In the genomic region with DNA sequence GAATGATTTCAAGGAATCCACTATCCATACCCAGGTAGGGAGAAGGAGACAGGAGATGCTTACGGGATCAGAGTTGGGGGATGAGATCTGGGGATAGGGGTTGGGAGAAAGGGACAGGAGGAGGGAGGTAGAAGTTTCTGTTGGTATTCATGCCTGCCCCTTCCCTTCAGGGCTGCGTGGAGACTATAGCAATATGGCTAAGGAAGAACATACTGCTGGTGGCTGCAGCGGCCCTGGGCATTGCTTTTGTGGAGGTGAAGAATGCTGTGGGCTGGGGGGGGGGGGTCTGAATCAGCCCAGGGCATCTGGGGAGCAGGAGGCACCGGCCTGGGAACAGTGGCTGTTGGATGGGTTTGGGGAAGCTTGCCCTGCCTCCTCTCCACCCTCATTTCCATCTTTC, we compare ENCODE assay signal across 22 mouse cellular contexts. TPM values are rescaled to one million over a fixed set of nuclear protein-coding genes. Genes with fewer than 3 reads are reported as not detected.
A peak's percentile ranks its signal among the peaks of the same experiment; 100 is the strongest.
DNase-seq lines count a peak whose midpoint lies in the region; ATAC-seq and TF ChIP-seq lines count a peak whose summit lies in the region.
"Had no signal": no experiment of that assay in that cellular context is flagged by ENCODE, and none has a peak within 500 bp of the region (broad histone marks: within the 10 kb centered on the region; RNA-seq: fewer than 3 reads in every experiment).

No protein-coding gene starts in this region.

- H3K9me3 ChIP-seq in hindbrain, postnatal 0 days (ENCODE audit: low read length): no peaks in the 10 kb centered on the region
- H3K9me3 ChIP-seq in hindbrain, embryonic 13.5 days: no peaks in the 10 kb centered on the region
- no peaks in the 10 kb centered on the region for H3K9me3 ChIP-seq in embryonic facial prominence, embryonic 10.5 days
- H3K9me3 ChIP-seq in limb, embryonic 13.5 days: no peaks in the 10 kb centered on the region
- H3K9me3 ChIP-seq: heart, embryonic 15.5 days; midbrain, embryonic 15.5 days; neural tube, embryonic 13.5 days had no signal

- WGBS in hindbrain, postnatal 0 days: 74% methylated on average over 4 of the region's 4 CpGs
- 75% methylated on average over 4 of the region's 4 CpGs for WGBS in hindbrain, embryonic 13.5 days
- 83% methylated on average over 4 of the region's 4 CpGs for WGBS in embryonic facial prominence, embryonic 10.5 days
- WGBS in limb, embryonic 13.5 days: 78% methylated on average over 4 of the region's 4 CpGs

- H3K4me2 ChIP-seq in hindbrain, postnatal 0 days (ENCODE audit: low read depth, low read length): peak overlapping the region; percentile 63
- H3K4me2 ChIP-seq in hindbrain, embryonic 13.5 days: no peak overlapping the region
- peak overlapping the region; percentile 77 for H3K4me2 ChIP-seq in limb, embryonic 13.5 days (replicated peaks)
- H3K4me2 ChIP-seq: midbrain, embryonic 15.5 days had no signal

- peak overlapping the region; percentile 63 for H3ac ChIP-seq in C2C12 (ENCODE audit: control insufficient read depth, insufficient read length, low read depth)

- no peak overlapping the region for H3K9ac ChIP-seq in hindbrain, postnatal 0 days (replicated peaks; ENCODE audit: low read length)
- no peak overlapping the region for H3K9ac ChIP-seq in hindbrain, embryonic 13.5 days
- peak overlapping the region; percentile 51; the same call in 1 of the 2 replicates for H3K9ac ChIP-seq in limb, embryonic 13.5 days
- H3K9ac ChIP-seq: heart, embryonic 15.5 days; midbrain, embryonic 15.5 days; neural tube, embryonic 13.5 days had no signal

- ATAC-seq in hindbrain, postnatal 0 days: no peak
- no peak for ATAC-seq in hindbrain, embryonic 13.5 days (ENCODE audit: low FRiP score)
- ATAC-seq in limb, embryonic 13.5 days (ENCODE audit: low FRiP score, low read depth): no peak
- ATAC-seq in erythroblast, adult 5-6 weeks (replicated peaks; ENCODE audit: low FRiP score, poor library complexity, severe bottlenecking): no peak
- ATAC-seq: forebrain, embryonic 14.5 days; hindbrain, embryonic 16.5 days; midbrain, embryonic 15.5 days had no signal

- H3K27me3 ChIP-seq in hindbrain, postnatal 0 days (ENCODE audit: insufficient read depth, low read length): no peaks in the 10 kb centered on the region
- H3K27me3 ChIP-seq in hindbrain, embryonic 13.5 days: peaks cover 17% of the 10 kb centered on the region; the same call in 1 of the 2 replicates
- no peaks in the 10 kb centered on the region for H3K27me3 ChIP-seq in C2C12 (ENCODE audit: control insufficient read depth, insufficient read depth, insufficient read length)
- H3K27me3 ChIP-seq in embryonic facial prominence, embryonic 10.5 days (replicated peaks; ENCODE audit: low read depth, poor library complexity, severe bottlenecking): peaks cover 16% of the 10 kb centered on the region
- H3K27me3 ChIP-seq in limb, embryonic 13.5 days: no peaks in the 10 kb centered on the region
- H3K27me3 ChIP-seq: heart, embryonic 15.5 days; midbrain, embryonic 15.5 days had no signal

- no peak for DNase-seq in hindbrain, postnatal 0 days (ENCODE audit: low spot score)
- DNase-seq in embryonic facial prominence, embryonic 10.5 days (ENCODE audit: low spot score): no peak
- no peak for DNase-seq in cerebellum, postnatal 36 days
- DNase-seq: adrenal gland, adult 2 months; B cell, adult 2 months; cerebellum, adult 11-12 months; cerebellum, postnatal 25 days; embryo, embryonic 11 days; gastrocnemius, postnatal 25 days; kidney, postnatal 25 days; lung, postnatal 4 days; thymus, postnatal 14 days had no signal

- peaks cover 80% of the 10 kb centered on the region for H3K79me2 ChIP-seq in C2C12 (ENCODE audit: control insufficient read depth, insufficient read depth)

- no peak overlapping the region for H3K27ac ChIP-seq in hindbrain, postnatal 0 days
- H3K27ac ChIP-seq in hindbrain, embryonic 13.5 days: no peak overlapping the region
- H3K27ac ChIP-seq in embryonic facial prominence, embryonic 10.5 days (replicated peaks): no peak overlapping the region
- H3K27ac ChIP-seq in limb, embryonic 13.5 days: no peak overlapping the region; the same call in 1 of the 2 replicates
- H3K27ac ChIP-seq: midbrain, embryonic 15.5 days had no signal

- H3K4me3 ChIP-seq in hindbrain, postnatal 0 days (ENCODE audit: low read length): no peak overlapping the region
- no peak overlapping the region for H3K4me3 ChIP-seq in hindbrain, embryonic 13.5 days
- peak overlapping the region; percentile 96 for H3K4me3 ChIP-seq in C2C12 (ENCODE audit: insufficient read depth, poor library complexity, severe bottlenecking)
- peak overlapping the region; percentile 3; the same call in 1 of the 2 replicates for H3K4me3 ChIP-seq in embryonic facial prominence, embryonic 10.5 days
- no peak overlapping the region for H3K4me3 ChIP-seq in limb, embryonic 13.5 days
- H3K4me3 ChIP-seq: heart, embryonic 15.5 days; midbrain, embryonic 15.5 days; neural tube, embryonic 13.5 days had no signal

- no peak for TF ChIP-seq CTCF in hindbrain, postnatal 0 days (IDR thresholded peaks at IDR 0.05; ENCODE audit: low read depth)
- TF ChIP-seq CTCF in C2C12 (IDR thresholded peaks at IDR 0.05; ENCODE audit: control insufficient read depth, insufficient read depth, insufficient read length): no peak

- no peaks in the 10 kb centered on the region for H3K4me1 ChIP-seq in hindbrain, postnatal 0 days (ENCODE audit: insufficient read depth, low read length)
- H3K4me1 ChIP-seq in hindbrain, embryonic 13.5 days (replicated peaks): peaks cover 31% of the 10 kb centered on the region
- H3K4me1 ChIP-seq in embryonic facial prominence, embryonic 10.5 days: peaks cover 47% of the 10 kb centered on the region
- peaks cover 38% of the 10 kb centered on the region for H3K4me1 ChIP-seq in limb, embryonic 13.5 days

- H3K79me3 ChIP-seq in C2C12 (ENCODE audit: low read depth): peaks cover 60% of the 10 kb centered on the region

- no peaks in the 10 kb centered on the region; the same call in 1 of the 2 replicates for H3K36me3 ChIP-seq in hindbrain, postnatal 0 days (ENCODE audit: insufficient read depth, low read length)
- H3K36me3 ChIP-seq in hindbrain, embryonic 13.5 days: 0 out of 2 replicates have a peak, but pooled peaks cover 10% of the 10 kb centered on the region
- H3K36me3 ChIP-seq in C2C12 (ENCODE audit: control insufficient read depth, insufficient read depth): peaks cover 60% of the 10 kb centered on the region
- H3K36me3 ChIP-seq in embryonic facial prominence, embryonic 10.5 days (replicated peaks): peaks cover 57% of the 10 kb centered on the region
- H3K36me3 ChIP-seq in limb, embryonic 13.5 days: peaks cover 59% of the 10 kb centered on the region
- H3K36me3 ChIP-seq: midbrain, embryonic 15.5 days had no signal

RNA-seq across cellular contexts. Expression of a gene that starts 10.4 kb away (rescaled TPM):
- total RNA-seq in hindbrain, postnatal 0 days (2014; rRNA removed): 22.6 and 24.8 TPM in 2 replicates
- 21.0 and 29.2 TPM in 2 replicates for polyA plus RNA-seq in hindbrain, postnatal 0 days (2015; fragmentation: Nextera tagmentation; extraction: Ambion mirVana)
- 16.6 and 19.3 TPM in 2 replicates for polyA plus RNA-seq in hindbrain, embryonic 13.5 days (2015; fragmentation: Nextera tagmentation; extraction: Ambion mirVana)
- 12.6 TPM for polyA plus RNA-seq in C2C12 (2012; fragmentation: generic; extraction: Trizol)
- 11.2 and 11.9 TPM in 2 replicates for polyA plus RNA-seq in embryonic facial prominence, embryonic 10.5 days (2016; fragmentation: Nextera tagmentation; extraction: Ambion mirVana)
- 12.2 and 12.9 TPM in 2 replicates for polyA plus RNA-seq in limb, embryonic 13.5 days (2015; fragmentation: Nextera tagmentation; extraction: Ambion mirVana)
- 5.0 TPM in 1 of 2 replicates, not detected in the other for total RNA-seq in erythroblast, adult 5-6 weeks (2015; ENCODE audit: low replicate concordance)
- total RNA-seq in erythroblast, adult 5-6 weeks (2017; ENCODE audit: low replicate concordance): 1.1 TPM in 1 of 2 replicates, not detected in the other

RNA-seq across cellular contexts. Expression of a gene that starts 11.5 kb away (rescaled TPM):
- total RNA-seq in hindbrain, postnatal 0 days (2014; rRNA removed): 35.2 and 40.9 TPM in 2 replicates
- polyA plus RNA-seq in hindbrain, postnatal 0 days (2015; fragmentation: Nextera tagmentation; extraction: Ambion mirVana): 417 and 436 TPM in 2 replicates
- polyA plus RNA-seq in hindbrain, embryonic 13.5 days (2015; fragmentation: Nextera tagmentation; extraction: Ambion mirVana): 198 and 229 TPM in 2 replicates
- polyA plus RNA-seq in C2C12 (2012; fragmentation: generic; extraction: Trizol): 2,043 TPM
- polyA plus RNA-seq in embryonic facial prominence, embryonic 10.5 days (2016; fragmentation: Nextera tagmentation; extraction: Ambion mirVana): 274 and 319 TPM in 2 replicates
- polyA plus RNA-seq in limb, embryonic 13.5 days (2015; fragmentation: Nextera tagmentation; extraction: Ambion mirVana): 820 and 839 TPM in 2 replicates
- total RNA-seq in erythroblast, adult 5-6 weeks (2015; ENCODE audit: low replicate concordance): 90.9 and 115 TPM in 2 replicates
- total RNA-seq in erythroblast, adult 5-6 weeks (2017; ENCODE audit: low replicate concordance): 27.2 and 35.5 TPM in 2 replicates

RNA-seq across cellular contexts. Expression of a gene that starts 11.6 kb away (rescaled TPM):
- total RNA-seq in hindbrain, postnatal 0 days (2014; rRNA removed): 70.9 and 97.6 TPM in 2 replicates
- 292 and 298 TPM in 2 replicates for polyA plus RNA-seq in hindbrain, postnatal 0 days (2015; fragmentation: Nextera tagmentation; extraction: Ambion mirVana)
- 281 and 286 TPM in 2 replicates for polyA plus RNA-seq in hindbrain, embryonic 13.5 days (2015; fragmentation: Nextera tagmentation; extraction: Ambion mirVana)
- polyA plus RNA-seq in C2C12 (2012; fragmentation: generic; extraction: Trizol): 204 TPM
- polyA plus RNA-seq in embryonic facial prominence, embryonic 10.5 days (2016; fragmentation: Nextera tagmentation; extraction: Ambion mirVana): 185 and 186 TPM in 2 replicates
- polyA plus RNA-seq in limb, embryonic 13.5 days (2015; fragmentation: Nextera tagmentation; extraction: Ambion mirVana): 225 and 240 TPM in 2 replicates
- total RNA-seq in erythroblast, adult 5-6 weeks (2015; ENCODE audit: low replicate concordance): 25.4 and 37.0 TPM in 2 replicates
- 22.7 and 24.7 TPM in 2 replicates for total RNA-seq in erythroblast, adult 5-6 weeks (2017; ENCODE audit: low replicate concordance)

RNA-seq across cellular contexts. Expression of a gene that starts 20.8 kb away (rescaled TPM):
- 15.9 and 18.8 TPM in 2 replicates for total RNA-seq in hindbrain, postnatal 0 days (2014; rRNA removed)
- polyA plus RNA-seq in hindbrain, postnatal 0 days (2015; fragmentation: Nextera tagmentation; extraction: Ambion mirVana): 6.7 and 7.6 TPM in 2 replicates
- 10.2 and 10.3 TPM in 2 replicates for polyA plus RNA-seq in hindbrain, embryonic 13.5 days (2015; fragmentation: Nextera tagmentation; extraction: Ambion mirVana)
- polyA plus RNA-seq in C2C12 (2012; fragmentation: generic; extraction: Trizol): 17.0 TPM
- 11.8 and 12.0 TPM in 2 replicates for polyA plus RNA-seq in embryonic facial prominence, embryonic 10.5 days (2016; fragmentation: Nextera tagmentation; extraction: Ambion mirVana)
- polyA plus RNA-seq in limb, embryonic 13.5 days (2015; fragmentation: Nextera tagmentation; extraction: Ambion mirVana): 12.5 and 13.1 TPM in 2 replicates
- not detected in 2 replicates for total RNA-seq in erythroblast, adult 5-6 weeks (2015; ENCODE audit: low replicate concordance)
- not detected in 2 replicates for total RNA-seq in erythroblast, adult 5-6 weeks (2017; ENCODE audit: low replicate concordance)

RNA-seq across cellular contexts. Expression of a gene that starts 21.4 kb away (rescaled TPM):
- 29.0 and 30.6 TPM in 2 replicates for total RNA-seq in hindbrain, postnatal 0 days (2014; rRNA removed)
- 15.1 and 16.9 TPM in 2 replicates for polyA plus RNA-seq in hindbrain, postnatal 0 days (2015; fragmentation: Nextera tagmentation; extraction: Ambion mirVana)
- polyA plus RNA-seq in hindbrain, embryonic 13.5 days (2015; fragmentation: Nextera tagmentation; extraction: Ambion mirVana): 5.2 and 6.3 TPM in 2 replicates
- polyA plus RNA-seq in C2C12 (2012; fragmentation: generic; extraction: Trizol): 100 TPM
- 1.8 and 2.7 TPM in 2 replicates for polyA plus RNA-seq in embryonic facial prominence, embryonic 10.5 days (2016; fragmentation: Nextera tagmentation; extraction: Ambion mirVana)
- 4.8 and 5.5 TPM in 2 replicates for polyA plus RNA-seq in limb, embryonic 13.5 days (2015; fragmentation: Nextera tagmentation; extraction: Ambion mirVana)
- total RNA-seq in erythroblast, adult 5-6 weeks (2015; ENCODE audit: low replicate concordance): not detected in 2 replicates
- total RNA-seq in erythroblast, adult 5-6 weeks (2017; ENCODE audit: low replicate concordance): not detected in 2 replicates
- total RNA-seq: hematopoietic stem cell, adult 5-6 weeks had no signal

Comparison
In these comparisons a context has a peak if more than half of its experiments do, and no peak if none do; other contexts are left out.
1. H3K4me3 ChIP-seq: peak in C2C12 (single experiment) and embryonic facial prominence, embryonic 10.5 days (single experiment); none in hindbrain, postnatal 0 days (single experiment), hindbrain, embryonic 13.5 days (single experiment) and limb, embryonic 13.5 days (single experiment).